Mouse (Mus musculus) ES-Bruce4 (cell line): ENCODE results near the gene Cd160.

Experiments used
- CTCF ChIP-seq: IDR thresholded peaks from one replicate; pipeline ENCODE4 v1.8.1; 2011; ENCODE audit warnings: low read depth, low read length
- EP300 ChIP-seq: IDR thresholded peaks from 2 replicates; pipeline ENCODE4 v1.6.1; 2011; ENCODE audit warnings: low read depth, low read length; ENCODE audit not compliant: insufficient read depth
- POLR2A ChIP-seq: IDR thresholded peaks from one replicate; pipeline ENCODE4 v1.8.1; 2011; ENCODE audit warnings: low read length; ENCODE audit not compliant: insufficient read depth

- TF ChIP-seq CTCF (no peak), EP300 (no peak), POLR2A (no peak)
These were observed 10.0 kb upstream of the Cd160 start for GRCm38 (mm10) chr3:96838996-96839645.
